Mouse (Mus musculus) lung, postnatal 10 days (tissue): ENCODE results near the gene Rpl22l1.
"Not testable (repeated sequence)": the region's sequence is repeated elsewhere in the genome, so short reads cannot be mapped to it uniquely, and the experiment has no call there.

Source experiments
- DNase-seq: peaks from one replicate; pipeline ENCODE4 v3.0.0; 2021

The Rpl22l1 gene

GRCm38 (mm10) chr3:28841886-28842649 lies 36.8 kb downstream of the Rpl22l1 start:
- no peak for DNase-seq

- no peak for DNase-seq
Measured at GRCm38 (mm10) chr3:28843231-28843630, 38.0 kb downstream of the Rpl22l1 start.

GRCm38 (mm10) chr3:28847115-28847514 lies 41.9 kb downstream of the Rpl22l1 start:
- DNase-seq, result no peak

- not testable (repeated sequence) for DNase-seq
Measured at GRCm38 (mm10) chr3:28852174-28852573, 46.9 kb downstream of the Rpl22l1 start.
